Mouse (Mus musculus) lung, embryonic 14.5 days (tissue): ENCODE data around the gene 4933402D24Rik. TPM values are rescaled to one million over a fixed set of nuclear protein-coding genes. Genes with fewer than 3 reads are reported as not detected.

ENCODE experiments used
- ATAC-seq: fragments of 200-750 bp; cut with Nextera tagmentation; 2 replicates; pipeline ENCODE4 v1.8.0; 2017; ENCODE audit warnings: mild to moderate bottlenecking, moderate TSS enrichment, moderate library complexity; ENCODE audit not compliant: insufficient read depth
- DNase-seq: peaks from one replicate; pipeline ENCODE4 v3.0.0-alpha.2; 2015
- H3K27ac ChIP-seq: fragments of 300-500 bp; sonication (generic); 2 replicates; pipeline ENCODE4 v1.5.1; 2014; ENCODE audit warnings: low read depth, mild to moderate bottlenecking, moderate library complexity
- H3K27me3 ChIP-seq: fragments of 300-500 bp; sonication (generic); 2 replicates; pipeline ENCODE4 v1.6.1; 2014; ENCODE audit warnings: low read length, control low read depth; ENCODE audit not compliant: insufficient read depth
- H3K36me3 ChIP-seq: fragments of 300-500 bp; sonication (generic); 2 replicates; pipeline ENCODE4 v1.6.1; 2014; ENCODE audit warnings: control low read depth; ENCODE audit not compliant: insufficient read depth
- H3K4me1 ChIP-seq: fragments of 300-500 bp; sonication (generic); 2 replicates; pipeline ENCODE4 v1.6.1; 2014; ENCODE audit warnings: antibody characterized with exemption, control low read depth; ENCODE audit not compliant: insufficient read depth
- H3K4me2 ChIP-seq: fragments of 300-500 bp; sonication (generic); 2 replicates; pipeline ENCODE4 v1.6.1; 2014; ENCODE audit warnings: mild to moderate bottlenecking
- H3K4me3 ChIP-seq: fragments of 300-500 bp; sonication (generic); 2 replicates; pipeline ENCODE4 v1.5.1; 2014; ENCODE audit warnings: low read depth, low read length
- H3K9ac ChIP-seq: fragments of 300-500 bp; sonication (generic); 2 replicates; pipeline ENCODE4 v1.6.1; 2014
- H3K9me3 ChIP-seq: fragments of 300-500 bp; sonication (generic); 2 replicates; pipeline ENCODE4 v1.6.1; 2016; ENCODE audit warnings: low read depth, low read length, control low read depth
- CTCF ChIP-seq: IDR thresholded peaks from 2 replicates; pipeline ENCODE4 v1.5.1; 2016; ENCODE audit warnings: antibody characterized with exemption, low read depth
- WGBS: fragments of 180-500 bp; shearing (Covaris S2); extraction: QIAGEN DNeasy Blood & Tissue Kit; methylation state at CpG from one replicate; pipeline ENCODE4 v1.1.7; 2014; 5-methylcytosine and 5-hydroxymethylcytosine counted together
- polyA plus RNA-seq: library from polyadenylated mRNA; unstranded; fragments of >200 nt; fragmentation: Nextera tagmentation; extraction: Ambion mirVana; gene quantifications from 2 replicates; pipeline ENCODE4 v1.2.1, GENCODE M21; 2014

The 4933402D24Rik gene
- polyA plus RNA-seq, 1 experiment from 2014 or later: not detected

DNA sequence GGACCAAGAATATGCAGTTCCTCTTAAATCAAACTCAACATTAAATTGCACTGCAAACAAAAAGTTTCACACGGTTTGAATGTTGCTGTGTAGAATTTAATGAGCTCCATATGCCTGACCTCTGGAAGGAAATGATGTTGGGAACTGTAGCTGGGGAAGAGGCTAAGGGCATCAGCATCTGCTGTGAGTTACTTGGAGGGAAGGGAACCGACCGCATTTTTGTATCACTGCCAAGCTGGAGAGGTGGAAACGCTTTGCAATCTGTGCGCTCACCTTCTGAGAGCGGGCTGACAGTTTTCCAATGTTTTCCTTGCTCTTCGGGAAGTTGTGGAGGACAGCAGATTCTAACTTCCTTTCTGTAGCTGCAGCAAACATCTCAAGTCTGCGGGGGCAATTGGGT, 955 bp downstream of the 4933402D24Rik start:
- 47% methylated on average over 8 of the region's 8 CpGs for WGBS
- Histone ChIP-seq H3K36me3 (no peaks in the 10 kb centered on the region), H3K4me3 (no peak overlapping the region), H3K9me3 (no peaks in the 10 kb centered on the region), H3K27me3 (no peaks in the 10 kb centered on the region), H3K27ac (no peak overlapping the region), H3K4me2 (no peak overlapping the region), H3K4me1 (no peaks in the 10 kb centered on the region), H3K9ac (no peak overlapping the region)
- DNase-seq (peak; percentile 21), ATAC-seq (no peak)
- TF ChIP-seq CTCF: no peak

DNA sequence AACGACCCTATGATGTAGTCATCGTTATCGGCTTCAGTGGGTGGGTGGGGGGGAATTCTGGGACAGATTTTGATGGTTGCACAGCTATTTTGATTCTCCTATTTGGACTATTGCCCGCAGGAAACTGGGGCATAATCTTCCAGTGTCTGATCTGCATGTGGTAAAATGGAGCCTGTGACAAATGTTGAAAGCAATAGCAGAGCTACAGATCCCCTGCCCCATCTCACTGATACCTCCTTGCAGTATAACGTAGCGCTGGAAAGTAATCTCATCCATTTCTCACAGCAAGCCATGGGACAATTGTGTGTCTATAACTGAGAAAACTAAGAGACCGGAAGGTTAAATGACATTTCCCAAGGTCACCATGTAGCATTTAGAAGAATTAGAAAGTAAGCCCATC, 4.7 kb downstream of the 4933402D24Rik start:
- no peaks in the 10 kb centered on the region for H3K36me3 ChIP-seq
- 75% methylated on average over 7 of the region's 7 CpGs for WGBS
- H3K4me3 ChIP-seq: no peak overlapping the region
- no peaks in the 10 kb centered on the region for H3K27me3 ChIP-seq
- H3K4me2 ChIP-seq: no peak overlapping the region
- H3K4me1 ChIP-seq: no peaks in the 10 kb centered on the region
- H3K9me3 ChIP-seq: no peaks in the 10 kb centered on the region
- TF ChIP-seq CTCF: no peak
- no peak overlapping the region for H3K27ac ChIP-seq
- ATAC-seq: no peak
- no peak for DNase-seq
- no peak overlapping the region for H3K9ac ChIP-seq

DNA sequence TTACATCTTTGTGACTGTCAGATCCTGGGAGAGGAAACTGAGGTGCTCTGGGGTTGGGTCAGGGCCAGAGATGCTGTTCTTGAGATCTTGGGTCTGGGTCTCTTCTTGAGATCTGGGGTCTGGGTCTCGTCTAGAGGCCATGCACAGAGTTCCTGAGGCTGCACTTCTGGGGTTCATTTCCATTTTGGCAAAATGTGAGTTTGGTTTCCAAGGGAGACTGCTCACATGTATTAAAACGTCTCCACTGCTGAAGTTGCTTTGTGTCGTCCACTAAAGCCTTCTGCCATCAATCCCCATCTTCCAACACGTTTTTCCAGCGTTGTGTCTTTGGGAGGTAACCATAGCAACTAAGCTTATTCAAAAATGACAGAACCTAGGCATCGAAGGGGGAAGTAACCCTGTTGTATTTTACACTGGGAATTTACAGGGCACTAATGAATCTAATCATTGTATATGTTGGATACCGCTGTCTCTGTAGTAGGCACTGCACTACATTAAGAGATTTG, 5.1 kb downstream of the 4933402D24Rik start:
- no peak for TF ChIP-seq CTCF
- no peak for DNase-seq
- Histone ChIP-seq H3K27me3 (no peaks in the 10 kb centered on the region), H3K4me3 (no peak overlapping the region), H3K27ac (no peak overlapping the region), H3K4me1 (no peaks in the 10 kb centered on the region), H3K9ac (no peak overlapping the region), H3K9me3 (no peaks in the 10 kb centered on the region), H3K4me2 (no peak overlapping the region), H3K36me3 (no peaks in the 10 kb centered on the region)
- WGBS: 38% methylated on average over 7 of the region's 7 CpGs
- no peak for ATAC-seq

DNA sequence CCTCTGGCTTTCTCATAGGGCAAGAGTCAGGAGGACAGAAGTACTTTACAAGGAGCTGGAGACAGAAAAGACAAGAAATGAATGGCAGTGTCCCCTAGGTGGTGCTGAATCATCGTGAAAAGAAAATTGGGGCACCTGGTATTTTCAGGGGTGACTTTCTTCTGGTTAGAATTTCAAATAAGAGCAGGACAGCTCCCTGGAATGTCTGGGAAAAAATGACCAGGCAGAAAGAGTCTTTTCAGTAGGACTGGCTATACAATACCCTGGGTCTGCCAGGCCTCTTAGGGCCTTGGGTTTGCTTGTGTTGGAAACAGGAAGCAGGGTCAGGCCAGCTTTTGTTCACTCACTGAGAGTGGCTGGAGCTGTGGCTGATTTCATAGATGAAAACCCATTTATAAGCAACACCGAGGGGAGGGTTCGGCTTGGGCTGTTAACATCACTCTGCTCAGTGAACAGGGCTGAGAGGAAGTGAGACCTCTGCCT, 5.8 kb downstream of the 4933402D24Rik start:
- 18% methylated on average over 3 of the region's 3 CpGs for WGBS
- H3K36me3 ChIP-seq: no peaks in the 10 kb centered on the region
- H3K4me1 ChIP-seq: no peaks in the 10 kb centered on the region
- DNase-seq (peak; percentile 70), ATAC-seq (peak; percentile 83)
- no peaks in the 10 kb centered on the region for H3K27me3 ChIP-seq
- peak; percentile 58 for TF ChIP-seq CTCF
- H3K4me3 ChIP-seq: no peak overlapping the region
- H3K27ac ChIP-seq: no peak overlapping the region
- H3K4me2 ChIP-seq: no peak overlapping the region
- H3K9me3 ChIP-seq: no peaks in the 10 kb centered on the region
- no peak overlapping the region for H3K9ac ChIP-seq

- Histone ChIP-seq H3K9ac (no peak overlapping the region), H3K27me3 (no peaks in the 10 kb centered on the region), H3K36me3 (peaks cover 21% of the 10 kb centered on the region), H3K27ac (no peak overlapping the region), H3K4me1 (no peaks in the 10 kb centered on the region), H3K9me3 (no peaks in the 10 kb centered on the region), H3K4me3 (no peak overlapping the region), H3K4me2 (no peak overlapping the region)
- WGBS: 62% methylated on average over 2 of the region's 2 CpGs
- no peak for TF ChIP-seq CTCF
- ATAC-seq (no peak), DNase-seq (no peak)
Measured at GRCm38 (mm10) chr1:63756005-63756404, 13.1 kb downstream of the 4933402D24Rik start.

GRCm38 (mm10) chr1:63730240-63730771, 38.8 kb downstream of the 4933402D24Rik start, which contains the start of the genes Mdh1b and Fastkd2:
Gene Mdh1b, minus strand, starts transcription at chr1:63730318.
Gene Fastkd2, plus strand, starts transcription at chr1:63730614.
- under 1% methylated on average over 31 of the region's 31 CpGs for WGBS
- no peak within 1 kb of the TSS for H3K27ac ChIP-seq
- ATAC-seq: peak; percentile 97
- no peaks in the 10 kb centered on the region for H3K9me3 ChIP-seq
- H3K36me3 ChIP-seq: no peaks in the 10 kb centered on the region
- peaks cover 8% of the 10 kb centered on the region; the same call in 1 of the 2 replicates for H3K4me1 ChIP-seq
- H3K9ac ChIP-seq: peak within 1 kb of the TSS; percentile 74
- H3K4me2 ChIP-seq: peak within 1 kb of the TSS; percentile 68
- 0 out of 2 replicates have a peak, but pooled peaks have one; percentile 12 for TF ChIP-seq CTCF
- H3K4me3 ChIP-seq: peak within 1 kb of the TSS; percentile 73
- no peaks in the 10 kb centered on the region for H3K27me3 ChIP-seq
- peak; percentile 98 for DNase-seq

GRCm38 (mm10) chr1:63729796-63730195, 39.3 kb downstream of the 4933402D24Rik start:
- no peaks in the 10 kb centered on the region for H3K9me3 ChIP-seq
- TF ChIP-seq CTCF: no peak
- H3K36me3 ChIP-seq: no peaks in the 10 kb centered on the region
- ATAC-seq (0 out of 2 replicates have a peak, but pooled peaks have one; percentile 45), DNase-seq (no peak)
- H3K27ac ChIP-seq: no peak overlapping the region
- H3K4me1 ChIP-seq: peaks cover 8% of the 10 kb centered on the region; the same call in 1 of the 2 replicates
- peak overlapping the region; percentile 73 for H3K4me3 ChIP-seq
- 49% methylated on average over 8 of the region's 8 CpGs for WGBS
- peak overlapping the region; percentile 68 for H3K4me2 ChIP-seq
- H3K27me3 ChIP-seq: no peaks in the 10 kb centered on the region
- H3K9ac ChIP-seq: peak overlapping the region; percentile 74
